Mouse (Mus musculus) kidney, postnatal 25 days (tissue): ENCODE measurements around the gene Rrad.

ENCODE experiments used
- DNase-seq, 2 experiments: peaks; one replicate each; pipeline ENCODE4 v3.0.0; 2021; ENCODE audit warnings: mixed read lengths in 2 of 2

The Rrad gene

DNA sequence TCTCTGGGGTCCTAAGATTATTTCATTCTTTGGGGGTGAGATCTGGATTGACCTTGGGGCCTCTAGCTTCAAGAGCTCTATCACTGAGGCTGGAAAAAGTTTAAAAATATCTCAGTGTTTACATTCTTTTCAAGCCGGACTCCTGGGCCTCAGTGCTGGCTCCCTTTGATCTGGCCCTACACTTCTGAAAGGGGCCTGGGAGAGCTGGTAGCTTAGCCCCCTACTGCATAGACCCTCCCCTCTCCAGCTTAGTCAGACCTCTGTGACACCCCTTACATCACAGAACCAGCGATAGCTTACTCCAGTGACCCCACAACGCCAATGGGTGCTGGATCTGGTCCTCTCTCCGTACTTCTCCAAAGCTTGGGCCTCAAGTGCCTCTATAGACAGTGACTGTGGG is 19.5 kb downstream of the Rrad start:
- DNase-seq: no peak

DNA sequence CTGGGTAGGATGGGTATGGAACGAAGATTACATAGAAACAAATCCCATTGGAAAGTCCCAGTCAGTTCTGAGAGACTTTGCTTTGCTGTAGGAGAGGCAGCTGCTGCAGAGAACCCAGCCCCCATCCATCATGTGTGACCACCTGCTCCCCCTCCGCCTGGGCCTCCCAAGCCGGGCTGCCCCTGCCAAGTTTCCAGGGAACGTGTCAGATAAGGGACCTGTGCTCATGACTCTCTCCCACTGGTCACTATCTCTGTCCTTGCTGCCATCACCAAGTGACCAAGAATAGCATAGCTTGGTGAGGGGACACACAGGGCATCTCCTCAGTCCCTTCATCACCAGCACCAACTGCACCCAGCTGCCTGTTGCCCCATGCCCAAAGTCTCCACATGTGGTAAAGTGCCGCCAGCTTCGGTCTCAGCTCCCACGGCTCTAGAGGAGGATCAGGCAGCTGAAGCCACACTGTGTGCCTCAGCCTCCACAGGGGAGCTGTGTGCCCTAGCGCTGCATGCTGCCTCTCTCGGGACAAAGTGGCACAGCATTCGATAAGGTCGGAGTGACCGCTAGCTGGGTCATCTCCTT is 20.9 kb downstream of the Rrad start:
- DNase-seq: no peak

DNA sequence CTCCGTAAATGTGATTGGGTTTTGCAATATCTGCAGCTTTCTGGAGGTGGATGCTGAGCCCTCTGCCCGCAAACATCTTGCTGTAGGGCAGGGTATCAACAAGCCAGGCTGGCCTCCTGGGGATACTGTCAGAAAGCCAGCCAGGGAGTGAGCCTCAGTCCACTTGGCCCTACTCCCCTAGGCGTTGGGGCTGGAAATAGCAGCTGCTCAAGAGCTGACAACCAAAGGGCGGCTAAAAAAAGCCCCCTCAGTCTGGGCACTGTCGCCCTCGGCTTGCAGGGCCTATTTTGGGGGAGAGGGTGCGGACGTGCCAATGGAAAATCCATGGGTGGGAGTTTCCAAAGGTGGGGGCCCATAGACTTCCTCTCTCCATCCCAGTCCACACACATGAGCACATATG is 21.9 kb downstream of the Rrad start:
- DNase-seq: no peak

DNA sequence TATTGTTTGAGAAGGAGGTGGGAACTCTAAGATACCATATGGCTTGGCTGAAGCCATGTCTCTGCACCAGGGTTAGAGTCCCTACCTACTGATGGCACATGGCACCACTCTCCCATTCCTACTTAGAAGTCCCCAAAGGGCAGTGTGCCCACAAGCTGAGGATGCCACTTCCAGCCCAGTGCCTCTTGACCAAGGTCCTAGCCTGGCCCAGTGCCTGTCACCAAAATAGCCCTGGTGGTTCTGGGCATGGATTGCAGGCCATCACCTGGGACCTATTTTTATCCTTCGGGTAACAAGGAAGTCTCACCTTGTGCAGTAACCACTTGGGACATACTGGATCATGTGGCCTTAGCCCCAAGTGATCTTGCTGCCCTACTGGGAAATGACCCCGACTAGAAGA is 23.2 kb downstream of the Rrad start:
- peak in 1 of 2 experiments; percentile 52 for DNase-seq

DNA sequence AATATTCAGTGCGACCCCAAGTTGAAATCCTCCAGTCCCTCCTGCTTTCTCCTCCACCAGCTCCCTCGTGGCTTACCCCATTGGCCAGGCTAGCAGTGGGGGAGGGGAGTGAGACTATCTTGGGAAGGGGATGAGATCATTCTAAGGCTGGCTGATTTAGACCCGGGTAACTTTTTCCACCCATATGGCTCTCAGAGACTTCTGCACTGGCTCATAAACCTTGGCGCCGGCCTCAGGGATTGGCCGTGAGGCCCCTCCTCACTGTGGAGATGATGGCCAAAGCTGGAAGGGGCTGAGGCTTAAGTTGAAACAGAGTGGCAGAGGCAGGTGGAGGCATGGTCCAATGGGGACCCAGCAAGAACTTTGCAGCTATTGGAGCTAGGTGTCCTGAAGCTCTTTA is 24.8 kb downstream of the Rrad start:
- DNase-seq: peak in 1 of 2 experiments; percentile 31

DNA sequence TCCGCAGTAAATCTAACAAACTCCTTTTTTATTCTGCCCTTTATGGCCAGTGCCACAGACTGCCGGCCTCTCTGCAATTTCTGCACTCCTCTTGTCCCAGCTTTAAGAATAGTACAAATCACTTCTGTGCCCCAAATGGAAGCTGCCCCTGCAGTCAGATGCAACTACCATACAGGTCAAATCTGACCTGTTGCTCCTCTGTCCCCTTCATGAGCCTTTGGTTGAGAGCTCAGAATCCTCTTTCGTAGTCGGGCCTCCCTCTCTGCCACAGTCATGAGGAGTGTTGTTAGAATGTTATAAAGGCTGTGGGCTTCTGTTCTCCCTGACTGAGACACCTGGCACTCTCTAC is 27.9 kb downstream of the Rrad start:
- no peak for DNase-seq

DNA sequence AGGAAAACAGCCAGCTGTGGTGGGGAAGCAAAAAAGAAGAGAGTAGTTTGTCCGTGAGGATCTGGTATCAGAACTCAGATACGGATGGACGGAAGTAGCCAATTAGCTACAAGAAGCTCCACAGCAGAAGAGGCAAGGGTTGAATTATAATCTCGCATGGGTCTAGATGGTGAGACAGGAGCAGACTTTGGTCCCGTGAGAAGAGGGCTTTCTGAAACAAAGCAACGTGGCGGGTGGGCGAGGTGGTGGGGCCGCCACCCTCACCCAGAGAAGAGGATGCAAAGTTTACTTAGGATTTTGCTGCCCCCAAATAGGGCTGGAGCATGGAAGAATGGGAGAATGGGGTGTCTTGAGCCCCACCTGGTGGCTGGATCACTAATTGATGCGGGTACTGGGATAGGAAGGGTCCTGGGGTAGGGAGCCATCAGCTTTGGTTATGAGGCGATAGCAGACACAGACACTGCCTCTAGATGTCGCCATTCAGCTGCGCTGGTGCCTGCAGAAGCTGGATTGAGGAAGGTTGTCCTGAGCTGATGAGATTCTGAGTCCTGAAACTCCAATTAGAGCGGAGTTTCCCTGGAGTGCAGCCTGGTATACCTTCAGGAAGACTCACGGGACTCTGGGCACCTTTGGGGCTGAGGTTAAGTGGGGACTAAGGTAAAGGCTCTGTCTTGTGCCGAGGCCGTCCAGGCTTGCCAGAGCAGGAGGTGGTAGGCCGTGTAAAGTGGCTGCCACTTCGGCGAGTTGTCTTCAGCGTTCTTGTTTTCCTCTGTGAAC is 28.5 kb downstream of the Rrad start:
- peak; percentile 91 to 92 for DNase-seq

DNA sequence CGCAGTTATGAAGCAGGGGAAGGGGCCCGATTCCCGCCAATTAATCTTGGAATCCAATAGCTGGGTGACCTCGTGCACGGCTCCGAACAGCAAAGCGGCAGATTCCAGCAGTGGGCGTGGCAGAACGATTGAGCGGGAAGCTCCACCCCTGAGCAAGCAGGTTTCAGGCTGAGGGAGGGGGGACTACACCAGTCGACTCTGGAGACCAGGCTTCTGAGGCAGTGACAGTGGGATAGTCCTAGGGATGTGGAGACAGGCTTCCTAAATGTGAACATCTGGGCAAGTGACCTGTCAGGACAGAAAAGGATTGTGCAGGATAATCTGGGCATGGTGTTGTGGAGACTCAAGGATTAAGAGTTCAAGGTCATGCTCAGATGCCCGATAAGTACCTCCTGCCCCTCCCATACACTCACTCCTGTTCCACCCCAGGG is 29.2 kb downstream of the Rrad start:
- peak; percentile 54 to 66 for DNase-seq

DNA sequence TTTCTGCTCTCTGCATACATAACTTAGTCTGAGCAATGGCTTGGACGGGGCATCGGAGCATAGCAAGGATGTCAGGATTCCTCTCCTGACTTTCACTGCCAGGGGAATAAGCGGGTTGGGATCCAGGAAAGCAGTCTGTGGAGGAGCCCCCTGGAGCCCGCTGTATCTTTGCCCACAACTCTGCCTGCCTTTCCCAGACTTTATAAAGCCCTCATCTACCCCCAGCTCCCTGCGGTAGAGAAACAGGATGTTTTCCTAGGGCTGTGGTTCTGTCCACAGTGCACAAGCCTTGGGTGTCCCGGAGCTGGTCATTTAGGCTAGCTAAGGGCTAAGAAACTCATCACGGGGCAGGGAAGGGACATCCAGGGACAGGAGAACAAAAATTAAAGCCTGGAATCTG is 29.7 kb downstream of the Rrad start:
- DNase-seq: no peak

DNA sequence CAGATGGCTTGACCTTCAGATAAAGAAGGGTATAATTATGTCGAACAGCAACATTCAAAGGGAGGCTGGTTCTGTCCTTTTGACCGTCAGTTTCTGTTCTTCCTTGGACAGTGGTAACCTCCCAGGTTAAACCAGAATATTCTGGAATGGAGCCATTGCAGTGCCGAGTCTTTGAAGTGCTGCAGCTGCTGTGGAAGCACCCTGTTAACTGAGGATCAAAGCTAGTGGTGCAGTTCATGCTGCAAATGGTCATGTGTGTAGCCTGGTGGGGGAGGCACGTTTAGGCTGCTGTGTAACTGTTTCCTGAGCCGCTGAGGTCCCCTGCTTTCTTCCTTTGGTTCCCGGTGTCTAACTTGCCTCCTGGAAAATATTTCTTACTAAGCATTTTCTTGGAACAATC is 32.6 kb downstream of the Rrad start:
- DNase-seq: peak; percentile 75 to 89

DNA sequence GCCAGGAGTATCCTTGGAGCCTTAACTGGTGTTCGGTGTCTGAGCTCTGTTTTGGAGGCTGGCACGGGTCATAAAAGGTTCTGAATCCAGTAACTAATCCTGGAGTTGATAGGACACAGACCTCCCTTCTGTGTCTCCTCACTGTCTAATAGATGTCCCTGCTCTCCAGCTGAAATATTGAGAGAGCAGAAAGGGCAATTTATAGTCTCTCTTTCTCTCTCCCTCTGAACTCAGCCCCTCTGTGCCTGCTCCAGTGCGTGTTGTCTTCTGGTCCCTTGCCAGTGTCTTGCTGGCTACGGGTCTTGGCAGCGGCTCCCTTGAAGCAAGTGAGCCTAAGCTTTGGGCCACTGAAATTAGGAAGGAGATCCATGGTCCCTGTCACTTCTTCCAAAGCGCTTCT is 33.5 kb downstream of the Rrad start:
- peak; percentile 63 to 73 for DNase-seq

DNA sequence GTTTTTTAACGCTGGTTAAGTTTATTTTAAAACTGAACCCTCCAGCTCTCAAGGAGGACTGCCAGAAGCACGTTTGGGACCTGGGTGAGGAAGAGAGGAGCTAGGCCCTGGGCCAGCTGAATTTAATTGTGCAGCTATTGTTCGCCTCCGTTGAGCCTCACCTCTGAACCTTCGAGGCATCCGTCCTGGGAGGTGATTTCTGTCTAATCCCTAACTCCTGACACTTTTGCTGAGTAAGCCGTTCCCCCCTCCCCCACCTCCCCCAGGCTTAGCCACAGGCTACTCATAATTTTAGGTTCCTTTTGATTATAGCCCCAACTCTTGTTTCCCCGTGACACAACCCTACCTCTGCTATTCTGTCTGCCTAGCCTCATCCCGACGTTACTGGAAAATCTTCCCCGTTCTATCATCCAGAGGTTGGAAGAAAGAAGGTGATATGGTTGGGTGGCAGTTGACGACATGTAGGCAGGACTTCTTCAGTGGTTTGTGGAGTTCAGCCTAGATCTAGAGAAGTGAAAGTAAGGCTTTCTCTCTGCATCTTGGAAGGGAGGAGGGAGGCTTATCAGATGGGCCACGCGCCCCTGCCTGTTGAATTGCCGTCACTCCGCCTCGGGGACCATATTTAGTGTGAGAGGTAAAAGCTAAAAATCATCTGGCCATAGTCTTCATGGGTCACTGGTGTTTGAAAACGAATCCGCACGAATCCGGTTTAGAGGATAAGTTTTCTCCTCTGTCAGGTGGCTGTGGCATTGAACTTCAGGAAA is 35.2 kb downstream of the Rrad start:
- peak; percentile 61 to 81 for DNase-seq

DNA sequence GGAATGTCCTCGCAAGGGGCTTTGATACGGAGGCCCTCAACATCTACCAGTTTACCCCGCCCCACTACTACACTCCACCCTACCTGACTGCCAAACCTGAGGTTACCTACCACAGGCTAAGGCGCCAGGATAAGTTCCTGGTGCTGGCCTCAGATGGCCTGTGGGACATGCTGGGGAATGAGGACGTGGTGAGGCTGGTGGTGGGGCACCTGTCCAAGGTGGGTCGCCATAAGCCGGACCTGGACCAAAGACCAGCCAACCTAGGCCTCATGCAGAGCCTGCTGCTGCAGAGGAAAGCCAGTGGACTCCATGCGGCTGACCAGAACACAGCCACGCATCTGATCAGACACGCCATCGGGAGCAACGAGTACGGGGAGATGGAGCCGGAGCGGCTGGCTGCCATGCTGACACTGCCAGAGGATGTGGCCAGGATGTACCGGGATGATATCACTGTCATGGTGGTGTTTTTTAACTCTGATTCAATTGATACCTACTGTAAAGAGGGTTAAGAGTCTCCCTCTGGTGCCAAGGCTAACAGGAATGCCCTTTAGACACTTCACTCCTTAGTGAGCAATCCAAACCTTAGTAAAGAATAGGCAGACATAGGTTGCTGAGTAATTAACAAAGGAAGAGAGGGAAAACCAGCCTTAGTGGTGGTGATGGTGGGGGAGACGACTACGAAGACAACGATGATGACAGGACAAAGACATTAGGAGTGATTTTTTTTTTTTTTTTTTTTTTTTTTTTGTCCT is 36.3 kb downstream of the Rrad start:
- peak in 1 of 2 experiments; percentile 49 for DNase-seq

DNA sequence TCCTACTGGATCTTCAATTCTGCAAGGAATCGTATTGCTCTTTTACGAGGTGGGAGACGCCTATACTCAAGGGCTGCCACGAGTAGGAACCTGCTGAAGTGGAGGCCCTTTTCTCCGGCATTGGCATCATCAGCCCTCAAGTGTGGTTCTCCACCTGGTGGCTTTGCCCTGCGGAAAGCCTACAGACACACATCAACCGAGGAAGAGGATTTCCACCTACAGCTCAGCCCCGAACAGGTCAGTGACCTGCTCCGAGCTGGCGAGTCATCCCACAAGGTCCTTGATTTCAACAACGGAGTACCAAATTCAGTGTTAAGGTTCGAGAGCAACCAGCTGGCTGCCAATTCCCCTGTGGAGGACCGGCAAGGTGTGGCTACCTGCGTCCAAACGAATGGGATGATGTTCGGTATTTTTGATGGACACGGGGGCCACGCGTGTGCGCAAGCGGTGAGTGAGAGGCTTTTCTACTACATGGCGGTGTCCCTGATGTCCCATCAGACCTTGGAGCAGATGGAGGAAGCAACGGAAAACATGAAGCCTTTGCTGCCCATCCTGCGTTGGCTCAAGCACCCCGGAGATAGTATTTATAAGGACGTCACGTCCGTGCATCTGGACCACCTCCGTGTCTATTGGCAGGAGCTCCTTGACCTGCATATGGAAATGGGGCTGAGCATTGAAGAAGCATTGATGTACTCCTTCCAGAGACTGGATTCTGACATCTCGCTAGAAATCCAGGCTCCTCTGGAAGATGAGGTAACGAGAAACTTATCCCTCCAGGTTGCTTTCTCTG is 37.4 kb downstream of the Rrad start:
- no peak for DNase-seq

DNA sequence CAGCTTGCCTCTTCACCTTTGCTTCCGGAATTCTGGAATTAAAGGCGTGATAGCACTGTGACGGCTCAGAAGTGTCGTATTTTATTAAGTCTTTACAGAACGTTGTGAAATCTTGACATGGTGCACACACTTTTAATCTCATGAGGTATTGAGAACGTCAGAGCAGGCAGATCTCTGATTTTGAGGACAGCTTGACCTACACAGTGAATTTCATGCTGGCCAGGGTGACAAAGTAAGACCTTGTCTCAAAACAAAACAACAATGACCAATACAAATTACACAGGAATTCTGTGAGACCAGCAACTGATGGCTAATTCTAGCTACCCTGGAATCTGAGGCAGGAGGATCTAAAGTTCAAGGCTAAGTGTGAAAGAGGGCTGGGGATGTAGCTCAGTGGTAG is 38.6 kb downstream of the Rrad start:
- DNase-seq: no peak

DNA sequence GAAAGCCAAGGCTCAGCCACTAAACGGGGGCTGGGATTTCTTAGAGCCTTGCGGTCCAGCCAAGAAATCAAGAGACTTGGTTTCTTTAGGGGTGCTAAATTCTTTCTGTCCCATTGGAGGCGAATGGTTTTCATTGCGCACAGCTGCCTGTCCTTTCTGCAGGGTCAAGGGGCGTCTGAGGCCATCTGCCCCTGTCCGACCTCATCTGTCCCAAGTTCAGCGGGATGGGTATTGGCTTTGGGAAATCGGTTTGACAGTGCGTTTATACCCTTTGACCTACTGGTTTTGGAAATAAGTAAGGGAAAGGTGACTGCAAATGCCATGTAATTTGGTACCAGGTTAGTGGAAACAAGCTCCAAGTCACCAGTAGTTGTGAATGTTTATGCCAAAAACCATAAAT is 39.3 kb downstream of the Rrad start:
- peak in 1 of 2 experiments; percentile 66 for DNase-seq

DNA sequence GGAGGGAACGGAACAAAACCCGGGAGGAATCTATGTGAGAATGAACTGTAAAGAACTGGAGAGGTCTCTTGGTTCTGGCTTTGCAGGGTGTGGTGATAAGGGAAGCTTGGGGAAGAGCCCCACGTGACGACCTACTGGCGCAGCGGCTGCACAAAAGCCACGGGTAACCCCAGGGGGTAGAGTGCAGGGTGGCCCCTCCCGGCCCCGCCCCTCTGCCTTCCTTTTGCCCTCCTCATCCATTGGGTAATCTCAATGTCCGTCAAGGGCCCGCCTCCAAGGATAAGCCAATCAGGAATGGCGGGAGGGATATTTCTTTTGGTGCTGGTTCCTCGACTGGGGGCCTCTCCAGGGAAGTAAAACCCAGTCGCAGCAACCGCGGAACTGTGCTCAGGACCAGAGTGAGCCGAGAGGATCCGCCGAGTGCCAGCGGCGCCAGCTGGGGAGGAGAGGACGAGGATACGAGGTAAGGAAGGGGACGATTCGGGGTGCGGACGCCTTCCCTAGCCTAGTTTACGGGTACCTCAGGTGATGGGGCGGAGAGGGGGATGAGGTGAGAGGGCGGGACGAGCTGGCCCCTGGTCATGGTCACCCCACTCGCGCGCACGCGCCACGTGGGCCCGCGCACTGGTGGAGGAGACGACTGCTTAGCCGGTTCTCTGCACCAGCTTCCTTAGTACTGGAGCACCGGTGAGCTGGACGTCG is 39.8 kb downstream of the Rrad start, which contains the start of gene Pdp2:
Pdp2 (plus strand) TSS at position 319 of the 702 bp plus-strand sequence.
- peak; percentile 94 to 95 for DNase-seq

DNA sequence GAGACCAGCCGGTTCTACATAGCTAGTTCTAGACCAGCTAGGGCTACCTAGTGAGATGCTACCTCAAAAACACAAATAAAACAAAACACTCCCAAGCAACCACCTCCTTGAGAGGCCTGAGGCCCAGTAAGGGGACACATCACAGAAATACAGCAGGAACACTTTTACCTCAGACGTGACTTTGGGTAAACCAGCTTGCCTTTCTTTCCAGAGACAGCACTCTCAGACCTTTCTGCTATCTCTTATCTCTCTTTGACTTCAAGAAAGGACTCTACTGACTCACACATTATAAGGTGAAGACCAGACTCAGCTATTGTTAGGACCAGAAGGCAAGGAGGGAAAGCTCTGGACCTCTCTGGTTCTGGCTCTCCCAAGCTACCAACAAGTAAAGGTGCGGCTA is 40.8 kb downstream of the Rrad start:
- DNase-seq: peak in 1 of 2 experiments; percentile 3

DNA sequence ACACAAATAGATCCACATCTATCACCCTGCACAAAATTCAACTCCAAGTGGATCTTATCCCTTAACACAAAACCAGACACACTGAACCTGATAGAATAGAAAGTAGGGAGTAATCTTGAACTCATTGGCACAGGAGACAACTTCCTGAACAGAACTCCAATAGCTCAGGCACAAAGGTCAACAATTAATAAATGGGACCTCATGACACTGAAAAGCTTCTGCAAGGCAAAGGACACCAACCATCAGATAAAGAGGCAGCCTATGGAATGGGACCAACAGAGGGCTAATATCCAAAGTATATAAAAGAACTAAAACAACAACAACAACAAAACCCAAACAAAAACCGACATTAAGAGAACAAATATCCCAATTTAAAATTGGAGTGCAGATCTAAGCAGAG is 46.6 kb downstream of the Rrad start:
- no peak for DNase-seq
